Mouse (Mus musculus): ENCODE data around the gene Camsap2. TPM values are rescaled to one million over a fixed set of nuclear protein-coding genes. Genes with fewer than 3 reads are reported as not detected.

The Camsap2 gene
- polyA plus RNA-seq, 1 experiment = 2.4 TPM

DNA sequence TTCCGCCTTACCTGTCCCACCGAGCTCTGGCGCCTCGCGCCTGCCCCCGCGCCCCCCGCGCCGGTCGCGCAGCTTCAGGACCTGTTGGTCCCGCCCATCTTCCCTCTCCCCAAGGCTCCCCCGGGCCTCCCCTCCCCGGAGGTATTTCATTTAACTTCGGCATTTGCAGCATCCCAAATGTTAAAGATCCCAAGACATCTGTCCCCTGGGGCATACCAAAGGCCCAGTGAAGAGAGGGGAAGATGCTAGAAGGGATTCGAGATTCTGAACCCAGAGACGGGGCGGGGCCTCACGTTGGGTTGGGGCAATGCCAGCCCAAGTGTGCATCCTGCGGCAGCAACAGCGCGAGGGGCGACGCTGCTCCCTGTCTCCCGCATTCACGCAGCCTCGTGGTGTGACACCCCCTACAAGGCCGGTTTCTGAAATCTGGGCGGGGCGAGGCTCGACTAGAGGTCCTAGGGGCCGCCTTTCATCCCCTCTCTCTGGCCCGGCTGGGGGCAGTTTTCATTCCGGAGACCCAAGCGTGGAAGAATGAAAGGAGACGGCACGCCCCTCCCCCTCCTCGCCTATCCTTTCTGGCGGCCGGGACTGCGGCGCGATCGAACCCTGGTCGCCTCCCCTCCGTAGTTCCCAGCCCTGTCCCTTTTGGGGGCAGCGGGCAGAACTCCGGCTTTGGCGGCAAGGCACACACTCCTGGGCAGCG is 111.9 kb downstream of the Camsap2 start, which contains the start of gene Inava:
TSS of gene Inava (minus strand) at position 373 of the 703 bp plus-strand sequence.
- TF ChIP-seq POLR2A (IDR thresholded peaks at IDR 0.05; ENCODE audit: low read depth, low read length) (no peak), CTCF (IDR thresholded peaks at IDR 0.05; ENCODE audit: extremely low read depth, insufficient read length, insufficient replicate concordance, low read depth, low read length) (no peak)
- Histone ChIP-seq H3K4me3 (ENCODE audit: low read depth, low read length) (peak within 1 kb of the TSS; percentile 75), H3K27me3 (ENCODE audit: control insufficient read depth, insufficient read depth, low read length) (no peaks in the 10 kb centered on the region; the same call in 1 of the 2 replicates), H3K36me3 (ENCODE audit: control insufficient read depth, insufficient read depth, low read length) (no peaks in the 10 kb centered on the region), H3K4me1 (ENCODE audit: control insufficient read depth, insufficient read depth, insufficient read length, low read length) (peaks cover 13% of the 10 kb centered on the region), H3K27ac (ENCODE audit: insufficient read depth, low read depth, low read length) (no peak within 1 kb of the TSS)
- WGBS = 1% methylated on average over 50 of the region's 51 CpGs

DNA sequence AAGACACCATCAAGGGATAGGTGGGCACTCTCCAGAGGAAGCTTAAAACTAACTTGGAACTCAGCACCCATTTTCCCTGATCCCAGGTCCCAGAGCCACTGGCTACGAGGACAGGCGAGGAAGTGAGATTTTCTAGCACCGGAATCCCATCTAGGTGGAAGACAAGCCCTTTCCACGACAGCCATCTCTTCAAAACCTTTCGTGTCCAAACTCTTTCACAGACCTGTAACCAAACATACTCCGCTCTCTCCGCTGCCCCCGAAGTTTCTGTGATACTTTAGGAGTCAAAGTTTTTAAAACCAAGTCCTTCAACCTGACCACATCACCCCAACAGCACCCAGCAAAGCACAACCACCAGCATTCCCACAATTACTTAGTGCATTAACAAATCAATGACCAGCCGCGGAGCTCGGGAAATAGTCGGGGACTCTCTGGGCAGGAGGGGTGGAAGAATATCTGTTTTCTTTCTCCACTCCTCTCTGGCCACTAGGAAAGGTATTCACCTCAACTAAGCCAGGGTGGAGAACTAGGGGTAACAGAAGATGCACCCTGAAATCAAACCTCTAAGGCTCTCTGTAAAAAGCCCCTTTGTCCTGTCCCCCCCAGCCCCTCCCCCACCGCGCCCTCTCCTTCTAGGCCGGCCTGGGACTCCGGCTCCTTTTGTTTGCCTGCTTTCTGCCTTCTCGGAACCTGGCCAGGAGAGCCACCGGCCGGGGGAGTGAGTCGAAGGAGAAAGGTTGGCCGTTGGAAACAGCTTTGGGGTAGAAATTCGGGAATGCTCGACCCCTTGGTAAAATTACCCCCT is 112.7 kb downstream of the Camsap2 start:
- Histone ChIP-seq H3K27ac (ENCODE audit: insufficient read depth, low read depth, low read length) (no peak overlapping the region), H3K36me3 (ENCODE audit: control insufficient read depth, insufficient read depth, low read length) (no peaks in the 10 kb centered on the region), H3K4me3 (ENCODE audit: low read depth, low read length) (peak overlapping the region; percentile 75), H3K27me3 (ENCODE audit: control insufficient read depth, insufficient read depth, low read length) (no peaks in the 10 kb centered on the region; the same call in 1 of the 2 replicates), H3K4me1 (ENCODE audit: control insufficient read depth, insufficient read depth, insufficient read length, low read length) (peaks cover 13% of the 10 kb centered on the region)
- 7% methylated on average over 23 of the region's 23 CpGs for WGBS
- TF ChIP-seq POLR2A (IDR thresholded peaks at IDR 0.05; ENCODE audit: low read depth, low read length) (no peak), CTCF (IDR thresholded peaks at IDR 0.05; ENCODE audit: extremely low read depth, insufficient read length, insufficient replicate concordance, low read depth, low read length) (no peak)

- no peaks in the 10 kb centered on the region; the same call in 1 of the 2 replicates for H3K27me3 ChIP-seq (ENCODE audit: control insufficient read depth, insufficient read depth, low read length)
- H3K4me3 ChIP-seq (ENCODE audit: low read depth, low read length) = peak overlapping the region; percentile 36
- peaks cover 20% of the 10 kb centered on the region for H3K4me1 ChIP-seq (ENCODE audit: control insufficient read depth, insufficient read depth, insufficient read length, low read length)
- H3K27ac ChIP-seq (ENCODE audit: insufficient read depth, low read depth, low read length) = peak overlapping the region; percentile 11; the same call in 1 of the 2 replicates
- no peak for TF ChIP-seq CTCF (IDR thresholded peaks at IDR 0.05; ENCODE audit: extremely low read depth, insufficient read length, insufficient replicate concordance, low read depth, low read length)
- no peak for TF ChIP-seq POLR2A (IDR thresholded peaks at IDR 0.05; ENCODE audit: low read depth, low read length)
- H3K36me3 ChIP-seq (ENCODE audit: control insufficient read depth, insufficient read depth, low read length) = peaks cover under 1% of the 10 kb centered on the region
- 13% methylated on average over 9 of the region's 9 CpGs for WGBS
Measured at GRCm38 (mm10) chr1:136232285-136232926, 113.5 kb downstream of the Camsap2 start.

DNA sequence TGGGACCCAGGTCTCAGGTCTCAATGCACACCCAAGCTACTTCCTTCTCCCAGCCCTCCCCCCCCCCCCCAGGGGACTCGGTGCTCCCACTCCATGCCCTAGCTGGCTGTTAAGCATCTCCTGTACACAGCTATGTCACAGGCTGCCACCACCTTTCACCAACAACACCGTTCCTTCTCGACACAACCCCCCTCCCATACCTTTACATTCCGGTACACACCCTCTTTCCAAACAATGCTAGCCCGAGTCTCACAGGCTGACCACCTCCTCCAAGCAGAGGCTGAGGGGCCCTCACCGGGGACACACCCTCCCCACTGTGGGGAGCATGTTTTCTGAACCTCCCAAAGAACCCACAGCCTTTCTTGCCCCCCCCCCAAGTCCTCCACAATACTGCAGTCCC is 114.3 kb downstream of the Camsap2 start:
- no peak overlapping the region; the same call in 1 of the 2 replicates for H3K27ac ChIP-seq (ENCODE audit: insufficient read depth, low read depth, low read length)
- peaks cover 6% of the 10 kb centered on the region for H3K36me3 ChIP-seq (ENCODE audit: control insufficient read depth, insufficient read depth, low read length)
- WGBS = 16% methylated on average over 6 of the region's 6 CpGs
- no peaks in the 10 kb centered on the region; the same call in 1 of the 2 replicates for H3K27me3 ChIP-seq (ENCODE audit: control insufficient read depth, insufficient read depth, low read length)
- H3K4me1 ChIP-seq (ENCODE audit: control insufficient read depth, insufficient read depth, insufficient read length, low read length) = peaks cover 26% of the 10 kb centered on the region
- H3K4me3 ChIP-seq (ENCODE audit: low read depth, low read length) = peak overlapping the region; percentile 30
- TF ChIP-seq POLR2A (IDR thresholded peaks at IDR 0.05; ENCODE audit: low read depth, low read length) (no peak), CTCF (IDR thresholded peaks at IDR 0.05; ENCODE audit: extremely low read depth, insufficient read length, insufficient replicate concordance, low read depth, low read length) (no peak)

GRCm38 (mm10) chr1:136230201-136230600 is 115.7 kb downstream of the Camsap2 start:
- WGBS = 28% methylated on average over 11 of the region's 11 CpGs
- H3K27ac ChIP-seq (ENCODE audit: insufficient read depth, low read depth, low read length) = peak overlapping the region; percentile 94
- peak overlapping the region; percentile 80 for H3K4me3 ChIP-seq (ENCODE audit: low read depth, low read length)
- H3K4me1 ChIP-seq (ENCODE audit: control insufficient read depth, insufficient read depth, insufficient read length, low read length) = peaks cover 26% of the 10 kb centered on the region
- H3K27me3 ChIP-seq (ENCODE audit: control insufficient read depth, insufficient read depth, low read length) = no peaks in the 10 kb centered on the region; the same call in 1 of the 2 replicates
- TF ChIP-seq CTCF (IDR thresholded peaks at IDR 0.05; ENCODE audit: extremely low read depth, insufficient read length, insufficient replicate concordance, low read depth, low read length) (no peak), POLR2A (IDR thresholded peaks at IDR 0.05; ENCODE audit: low read depth, low read length) (peak; percentile 87)
- H3K36me3 ChIP-seq (ENCODE audit: control insufficient read depth, insufficient read depth, low read length) = peaks cover 20% of the 10 kb centered on the region

DNA sequence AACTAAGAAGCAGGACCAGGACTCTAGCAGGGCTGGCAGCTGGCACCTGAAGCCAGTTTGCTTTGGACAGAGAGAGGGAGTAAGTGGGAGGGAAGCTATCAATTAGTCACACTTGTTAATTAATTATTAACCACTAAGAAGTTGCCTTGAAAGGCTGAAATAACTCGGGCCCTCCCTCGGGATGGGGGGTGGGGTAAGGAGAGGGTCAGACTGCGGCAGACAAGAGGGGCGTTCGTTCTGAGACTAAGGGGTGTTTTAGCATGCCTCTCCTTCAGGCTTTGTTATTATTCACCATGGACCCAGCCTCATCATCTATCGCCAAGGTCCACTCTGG is 116.9 kb downstream of the Camsap2 start:
- Histone ChIP-seq H3K4me1 (ENCODE audit: control insufficient read depth, insufficient read depth, insufficient read length, low read length) (peaks cover 28% of the 10 kb centered on the region), H3K36me3 (ENCODE audit: control insufficient read depth, insufficient read depth, low read length) (peaks cover 31% of the 10 kb centered on the region), H3K27me3 (ENCODE audit: control insufficient read depth, insufficient read depth, low read length) (no peaks in the 10 kb centered on the region; the same call in 1 of the 2 replicates), H3K4me3 (ENCODE audit: low read depth, low read length) (peak overlapping the region; percentile 80), H3K27ac (ENCODE audit: insufficient read depth, low read depth, low read length) (peak overlapping the region; percentile 94)
- TF ChIP-seq POLR2A (IDR thresholded peaks at IDR 0.05; ENCODE audit: low read depth, low read length) (peak; percentile 54; the same call in 1 of the 2 replicates), CTCF (IDR thresholded peaks at IDR 0.05; ENCODE audit: extremely low read depth, insufficient read length, insufficient replicate concordance, low read depth, low read length) (no peak)
- 20% methylated on average over 6 of the region's 6 CpGs for WGBS

All from small intestine, adult 2 months (tissue).